Mouse (Mus musculus) spleen, postnatal 14 days (tissue): ENCODE results near the gene Gpc4.

Experiments used
- DNase-seq, 2 experiments: peaks; one replicate each; pipeline ENCODE4 v3.0.0; 2021 to 2022; ENCODE audit warnings: low spot score in 2 of 2

Gpc4 gene

DNA sequence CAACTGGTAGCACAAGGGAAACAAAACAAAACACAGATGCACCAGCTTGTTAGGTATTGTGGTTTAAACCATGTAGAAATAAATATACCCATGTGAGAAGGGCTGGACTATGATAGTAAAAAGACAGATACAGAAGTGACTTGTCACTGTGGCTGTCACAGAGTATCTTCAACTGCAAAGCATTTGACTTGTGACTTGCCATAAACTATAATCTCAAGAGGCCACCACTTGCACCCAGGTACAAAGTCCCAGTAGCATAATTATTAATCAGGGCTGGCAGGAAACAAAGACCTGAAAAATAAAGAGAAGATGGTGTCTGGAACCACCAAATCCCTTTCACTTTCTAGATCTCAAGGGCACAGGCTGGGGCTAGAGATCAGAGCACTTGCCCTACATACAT, 19.5 kb downstream of the Gpc4 start:
- DNase-seq: no peak

GRCm38 (mm10) chrX:52144491-52144890, 20.6 kb downstream of the Gpc4 start:
- DNase-seq: no peak

GRCm38 (mm10) chrX:52140316-52140715, 24.7 kb downstream of the Gpc4 start:
- no peak for DNase-seq

- DNase-seq: no peak
Observed at GRCm38 (mm10) chrX:52138461-52139075, 26.5 kb downstream of the Gpc4 start.

DNA sequence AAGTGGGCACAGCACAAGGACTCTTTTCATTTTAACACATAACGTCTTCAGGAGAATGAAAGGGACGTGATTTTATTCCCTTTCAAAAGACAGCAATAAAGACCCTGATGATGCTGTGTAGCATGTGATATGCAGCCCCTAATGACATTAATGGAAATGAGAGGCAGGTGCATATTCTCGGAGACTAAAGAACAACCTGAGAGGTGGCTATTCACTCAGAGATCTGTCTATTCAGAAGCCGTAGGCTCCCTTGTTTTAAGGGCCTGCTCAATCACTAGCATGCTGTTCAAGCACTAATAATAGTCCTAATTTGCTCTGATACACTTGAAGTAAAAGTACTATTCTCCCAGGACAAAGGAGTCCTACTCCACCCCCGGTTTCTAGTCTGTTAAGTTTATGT, 27.0 kb downstream of the Gpc4 start:
- DNase-seq: no peak

DNA sequence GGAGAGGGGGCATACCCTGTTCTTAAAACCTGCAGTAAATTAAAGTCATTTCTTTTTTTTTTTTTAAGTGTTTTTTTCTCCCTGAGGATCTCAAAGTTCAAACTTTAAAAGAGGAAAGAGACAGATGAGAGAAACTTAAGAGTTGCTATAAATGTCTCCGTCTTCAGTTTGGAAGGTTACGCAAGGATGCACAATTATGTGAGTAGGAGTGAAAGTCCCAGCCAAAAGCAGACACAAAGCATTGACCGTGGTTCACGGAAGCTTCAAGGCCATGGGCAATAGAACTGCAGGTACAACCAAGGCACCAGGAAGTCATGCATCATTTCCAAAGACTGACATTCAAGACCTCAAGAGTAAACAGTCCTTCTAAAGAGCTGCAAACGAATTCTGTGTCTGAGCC, 28.5 kb downstream of the Gpc4 start:
- no peak for DNase-seq

DNA sequence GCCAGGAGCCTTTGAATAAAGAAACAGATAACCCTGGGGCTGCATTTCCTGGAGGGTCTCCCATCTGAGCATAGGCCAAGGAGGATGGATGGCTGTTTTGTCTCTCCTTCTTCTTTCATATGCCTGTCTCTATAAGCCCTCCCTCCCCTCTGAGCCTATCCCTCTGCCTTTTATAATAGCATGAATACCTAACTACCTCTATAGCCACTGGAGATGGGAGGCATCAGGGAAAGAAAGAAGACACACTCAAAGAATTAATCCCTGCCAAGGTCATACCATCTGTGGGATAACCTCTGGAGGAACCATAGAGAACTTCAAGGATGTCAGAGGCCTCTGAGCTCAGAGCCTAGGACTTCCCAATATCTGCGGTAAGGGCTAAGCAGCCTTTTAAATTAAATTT, 35.4 kb downstream of the Gpc4 start:
- no peak for DNase-seq

DNA sequence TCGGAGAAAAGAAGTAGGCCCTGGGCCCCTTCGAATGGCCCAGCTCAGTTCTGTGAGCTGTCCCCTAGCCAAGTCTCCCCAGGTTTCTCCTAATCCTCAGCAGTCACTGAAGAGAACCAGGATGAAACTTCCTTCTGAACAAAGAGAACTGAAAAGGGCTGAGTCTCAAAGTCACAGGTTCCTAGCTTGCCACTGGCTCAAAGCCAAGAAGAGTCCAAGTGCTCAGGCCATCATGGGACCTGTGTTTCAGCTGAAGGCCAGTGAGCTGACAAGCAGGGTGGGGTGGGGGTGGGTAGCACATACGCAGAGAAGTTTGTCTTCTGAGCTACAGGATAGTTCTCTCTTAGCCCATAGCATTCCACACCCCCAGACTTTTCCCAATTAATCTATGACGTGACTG, 36.3 kb downstream of the Gpc4 start:
- DNase-seq: no peak

DNA sequence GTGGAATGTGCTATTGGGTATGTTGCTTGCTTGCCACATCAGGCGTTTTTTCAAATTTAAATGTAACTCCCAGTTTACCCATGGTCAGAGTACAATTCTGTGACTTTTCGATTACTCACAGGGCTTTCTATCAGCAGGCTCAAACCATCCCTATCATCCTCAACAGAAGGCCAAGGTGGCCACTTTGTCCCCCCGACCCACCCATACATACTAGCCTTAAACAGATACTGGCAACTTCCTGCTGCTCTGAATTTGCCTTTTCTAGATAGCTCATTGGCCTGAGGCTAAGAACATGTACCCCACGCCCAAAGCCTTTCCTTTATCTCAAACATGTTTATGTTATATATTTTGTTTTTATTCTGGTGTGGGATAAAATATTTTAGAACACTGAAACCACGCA, 51.4 kb downstream of the Gpc4 start:
- no peak for DNase-seq

- no peak for DNase-seq
Observed at GRCm38 (mm10) chrX:52109663-52110062, 55.4 kb downstream of the Gpc4 start.

DNA sequence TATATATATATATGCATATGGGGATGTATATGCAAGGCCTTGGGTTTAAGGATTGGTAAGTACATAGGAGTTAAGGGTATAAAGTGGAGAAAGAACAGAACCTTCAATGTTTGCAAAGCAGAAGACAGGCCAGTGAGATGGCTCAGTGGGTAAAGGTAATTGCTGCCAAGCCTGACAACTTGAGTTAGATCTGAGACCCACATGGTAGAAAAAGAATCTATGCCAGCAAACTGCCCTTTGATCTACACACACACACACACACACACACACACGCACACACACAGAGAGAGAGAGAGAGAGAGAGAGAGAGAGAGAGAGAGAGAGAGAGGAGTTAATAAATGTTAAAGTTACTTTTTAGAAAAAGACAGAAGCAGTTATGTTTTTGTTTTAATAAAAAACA, 56.1 kb downstream of the Gpc4 start:
- no peak for DNase-seq

GRCm38 (mm10) chrX:52103771-52104170, 61.3 kb downstream of the Gpc4 start:
- no peak for DNase-seq

- DNase-seq: no peak
Observed at GRCm38 (mm10) chrX:52101940-52102339, 63.1 kb downstream of the Gpc4 start.

DNA sequence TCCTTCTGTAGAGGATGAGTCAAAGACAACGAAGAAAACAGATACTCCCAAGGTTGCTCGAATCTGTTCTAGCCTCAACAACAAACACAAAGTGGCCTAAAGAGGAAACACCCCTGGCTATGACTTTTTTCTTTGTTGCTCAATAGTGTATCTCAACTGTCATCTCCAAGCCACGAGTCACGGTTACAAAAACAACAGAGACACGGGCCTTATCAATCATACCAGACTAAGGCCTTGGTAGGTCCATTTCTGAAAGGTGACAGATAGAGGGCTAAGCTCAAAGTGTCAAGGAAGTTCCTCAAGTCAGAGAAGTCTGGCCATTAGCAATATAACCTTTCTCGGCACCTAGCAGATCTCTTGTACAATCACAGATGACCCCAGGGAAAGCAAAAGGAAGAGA, 63.6 kb downstream of the Gpc4 start:
- DNase-seq: no peak

DNA sequence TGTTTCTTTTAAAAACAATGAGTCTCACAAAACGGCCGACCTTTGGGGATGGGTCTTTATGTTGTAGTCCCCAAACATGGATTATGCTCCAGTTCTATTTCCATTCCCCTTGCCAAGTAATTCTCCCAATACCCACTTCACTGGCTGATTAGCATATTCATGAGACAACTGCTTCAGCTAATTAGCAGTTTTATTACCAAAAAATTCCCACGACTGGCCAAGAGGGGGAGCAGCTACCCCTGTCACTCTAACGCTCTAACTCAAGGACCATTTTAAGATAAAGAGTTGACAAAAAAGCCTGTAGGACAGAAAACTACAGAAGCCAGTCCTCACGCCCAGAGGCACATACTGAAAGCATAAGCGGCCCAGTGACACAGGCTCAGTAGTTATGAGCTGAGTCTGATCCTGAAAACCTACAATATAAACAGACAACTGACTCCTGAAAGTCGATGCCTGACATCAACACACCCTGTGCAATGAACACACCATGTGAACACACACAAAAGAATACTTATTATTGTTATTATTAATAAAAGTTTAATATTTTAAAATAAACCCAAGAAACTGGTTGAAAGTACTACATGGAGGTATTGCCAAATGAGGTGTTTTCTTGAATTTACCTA, 77.2 kb downstream of the Gpc4 start:
- DNase-seq: no peak

GRCm38 (mm10) chrX:52086885-52087573, 78.0 kb downstream of the Gpc4 start:
- DNase-seq: no peak

DNA sequence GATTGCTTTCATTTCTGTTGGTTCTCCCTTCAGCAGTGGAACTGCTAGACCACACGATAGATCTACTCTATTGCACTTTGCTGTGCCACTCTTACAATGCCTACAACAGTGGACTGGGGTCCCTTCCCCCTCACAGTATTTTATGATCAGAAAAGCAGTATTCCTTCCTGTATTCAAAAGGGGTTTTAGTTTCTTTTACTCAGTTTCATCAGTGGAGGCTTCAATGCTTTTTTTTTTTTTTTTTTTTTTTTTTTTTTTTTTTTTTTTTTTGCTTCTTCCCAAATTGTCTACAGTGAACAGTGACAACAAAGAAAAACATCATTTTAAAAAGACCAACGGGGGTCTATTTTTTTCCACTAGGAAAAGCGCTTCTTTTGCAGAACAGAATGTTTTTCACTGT, 81.5 kb downstream of the Gpc4 start:
- no peak for DNase-seq

GRCm38 (mm10) chrX:52072410-52072809, 92.6 kb downstream of the Gpc4 start:
- no peak for DNase-seq

DNA sequence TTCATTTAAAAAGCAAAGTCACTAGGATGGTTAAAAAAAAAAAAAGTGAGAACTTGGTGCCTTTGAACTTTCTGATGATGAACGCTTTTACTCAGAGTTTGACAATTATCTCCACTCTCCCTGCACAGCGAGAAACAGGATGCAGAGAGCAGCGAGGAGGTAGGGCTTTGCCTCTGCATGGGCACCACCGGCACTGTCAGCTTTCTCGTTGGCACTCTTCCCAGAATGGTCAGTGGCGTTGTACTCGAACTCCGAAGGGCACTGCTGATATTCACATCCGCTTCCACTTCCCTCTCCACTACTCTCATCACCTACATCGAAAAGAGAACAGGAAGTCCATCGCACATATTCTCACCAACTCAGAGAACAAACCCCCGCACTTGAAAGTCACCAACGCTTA, 111.6 kb downstream of the Gpc4 start:
- no peak for DNase-seq

- no peak for DNase-seq
Observed at GRCm38 (mm10) chrX:52052011-52052410, 113.0 kb downstream of the Gpc4 start.

DNA sequence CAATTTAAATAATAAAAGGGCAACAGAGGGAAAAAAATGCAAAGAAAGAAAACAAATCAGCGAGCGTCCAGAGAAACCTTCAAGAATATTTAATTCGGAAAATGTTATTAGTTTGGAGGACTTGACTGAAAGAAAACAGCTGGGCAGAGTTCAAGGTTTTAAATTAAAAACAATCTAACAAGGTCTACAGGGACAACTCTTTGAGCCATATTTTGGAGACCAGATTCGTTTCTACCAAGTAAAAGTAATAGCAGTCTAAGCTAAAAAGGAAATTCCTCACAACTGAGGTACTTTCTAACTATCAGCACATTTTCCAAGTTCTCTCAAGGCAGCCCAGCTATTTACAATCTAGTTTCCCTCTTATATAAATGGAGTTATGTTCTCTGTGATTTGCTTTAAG, 114.1 kb downstream of the Gpc4 start:
- no peak for DNase-seq

- DNase-seq: no peak
Observed at GRCm38 (mm10) chrX:52039875-52040274, 125.2 kb downstream of the Gpc4 start.

GRCm38 (mm10) chrX:52030146-52030545, 134.9 kb downstream of the Gpc4 start:
- no peak for DNase-seq
